Mouse (Mus musculus) midbrain, postnatal 0 days (tissue): ENCODE results near the gene Drosha. TPM values are rescaled to one million over a fixed set of nuclear protein-coding genes. Genes with fewer than 3 reads are reported as not detected.

ENCODE experiments used
- ATAC-seq: fragments of 200-750 bp; cut with Nextera tagmentation; 2 replicates; pipeline ENCODE4 v1.8.0; 2017; ENCODE audit warnings: moderate number of reproducible peaks, mild to moderate bottlenecking, moderate TSS enrichment, moderate library complexity; ENCODE audit not compliant: low FRiP score
- DNase-seq: peaks from one replicate; pipeline ENCODE4 v3.0.0-alpha.2; 2015; ENCODE audit warnings: low spot score
- H3K27ac ChIP-seq: fragments of 300-500 bp; sonication (generic); 2 replicates; pipeline ENCODE4 v1.5.1; 2014; ENCODE audit warnings: low read depth, mild to moderate bottlenecking, low read length, mixed read lengths
- H3K27me3 ChIP-seq: fragments of 300-500 bp; sonication (generic); 2 replicates; pipeline ENCODE4 v1.6.1; 2014; ENCODE audit warnings: low read length, control low read depth, mixed read lengths; ENCODE audit not compliant: insufficient read depth
- H3K36me3 ChIP-seq: fragments of 300-500 bp; sonication (generic); 2 replicates; pipeline ENCODE4 v1.6.1; 2014; ENCODE audit warnings: low read length, control low read depth, mixed read lengths; ENCODE audit not compliant: insufficient read depth
- H3K4me1 ChIP-seq: fragments of 300-500 bp; sonication (generic); 2 replicates; pipeline ENCODE4 v1.6.1; 2014; ENCODE audit warnings: mild to moderate bottlenecking, control low read depth, antibody characterized with exemption, low read length, mixed read lengths; ENCODE audit not compliant: insufficient read depth
- H3K4me2 ChIP-seq: fragments of 300-500 bp; sonication (generic); 2 replicates; pipeline ENCODE4 v1.6.1; 2014; ENCODE audit warnings: low read depth, mild to moderate bottlenecking, low read length, mixed read lengths; ENCODE audit not compliant: poor library complexity, severe bottlenecking
- H3K4me3 ChIP-seq: fragments of 300-500 bp; sonication (generic); 2 replicates; pipeline ENCODE4 v1.5.1; 2014; ENCODE audit warnings: low read depth, mild to moderate bottlenecking, low read length, moderate library complexity
- H3K9ac ChIP-seq: fragments of 300-500 bp; sonication (generic); replicated peaks from 2 replicates; pipeline ENCODE4 v1.6.1; 2014; ENCODE audit warnings: mild to moderate bottlenecking, low read length, moderate library complexity, mixed read lengths; ENCODE audit not compliant: poor library complexity, severe bottlenecking
- H3K9me3 ChIP-seq: fragments of 300-500 bp; sonication (generic); 2 replicates; pipeline ENCODE4 v1.6.1; 2016; ENCODE audit warnings: low read length, control low read depth
- CTCF ChIP-seq: IDR thresholded peaks from 2 replicates; pipeline ENCODE4 v1.5.1; 2016; ENCODE audit warnings: antibody characterized with exemption, mild to moderate bottlenecking
- WGBS: fragments of 180-500 bp; shearing (Covaris S2); extraction: QIAGEN DNeasy Blood & Tissue Kit; methylation state at CpG from one replicate; pipeline ENCODE4 v1.1.7; 2014; 5-methylcytosine and 5-hydroxymethylcytosine counted together
- polyA plus RNA-seq: library from polyadenylated mRNA; unstranded; fragments of >200 nt; fragmentation: Nextera tagmentation; extraction: Ambion mirVana; gene quantifications from 2 replicates; pipeline ENCODE4 v1.2.1, GENCODE M21; 2015
- total RNA-seq: library from RNA; depleted of rRNA; stranded (reverse); fragments of >200 nt; gene quantifications from 2 replicates; pipeline ENCODE4 v1.2.3, GENCODE M21; 2014; rRNA removed

The Drosha gene
- 41.5 and 45.4 TPM in 2 replicates for total RNA-seq
- polyA plus RNA-seq, result 41.2 and 44.8 TPM in 2 replicates

- H3K9ac ChIP-seq, result peak within 1 kb of the TSS; percentile 94
- H3K4me2 ChIP-seq, result peak within 1 kb of the TSS; percentile 66
- no peaks in the 10 kb centered on the region for H3K9me3 ChIP-seq
- under 1% methylated on average over 67 of the region's 67 CpGs for WGBS
- ATAC-seq, result peak; percentile 100
- peaks cover 18% of the 10 kb centered on the region for H3K36me3 ChIP-seq
- no peak for TF ChIP-seq CTCF
- H3K4me3 ChIP-seq, result peak within 1 kb of the TSS; percentile 91
- H3K27ac ChIP-seq, result peak within 1 kb of the TSS; percentile 90
- H3K27me3 ChIP-seq, result no peaks in the 10 kb centered on the region
- peak; percentile 99 for DNase-seq
- H3K4me1 ChIP-seq, result peaks cover 11% of the 10 kb centered on the region
Measured at GRCm38 (mm10) chr15:12824197-12824952, at the start of gene Drosha, which contains the start of gene 6030458C11Rik. Gene Drosha, plus strand, starts transcription at chr15:12824815. Gene 6030458C11Rik, minus strand, starts transcription at chr15:12824649.

- H3K27me3 ChIP-seq, result no peaks in the 10 kb centered on the region
- H3K27ac ChIP-seq, result no peak overlapping the region
- no peaks in the 10 kb centered on the region for H3K9me3 ChIP-seq
- ATAC-seq (no peak), DNase-seq (no peak)
- H3K9ac ChIP-seq, result no peak overlapping the region
- H3K4me2 ChIP-seq, result no peak overlapping the region
- no peak for TF ChIP-seq CTCF
- no peak overlapping the region for H3K4me3 ChIP-seq
- no peaks in the 10 kb centered on the region for H3K4me1 ChIP-seq
- H3K36me3 ChIP-seq, result no peaks in the 10 kb centered on the region
- WGBS, result 93% methylated on average over 6 of the region's 6 CpGs
Measured at GRCm38 (mm10) chr15:12781296-12781695, 43.3 kb upstream of the Drosha start.

GRCm38 (mm10) chr15:12781729-12782326 lies 42.8 kb upstream of the Drosha start:
- Histone ChIP-seq H3K27me3 (no peaks in the 10 kb centered on the region), H3K27ac (no peak overlapping the region), H3K36me3 (no peaks in the 10 kb centered on the region), H3K9ac (no peak overlapping the region), H3K4me2 (no peak overlapping the region), H3K4me1 (no peaks in the 10 kb centered on the region), H3K4me3 (no peak overlapping the region), H3K9me3 (no peaks in the 10 kb centered on the region)
- WGBS, result 74% methylated on average over 15 of the region's 16 CpGs
- ATAC-seq (no peak), DNase-seq (no peak)
- TF ChIP-seq CTCF, result no peak

DNA sequence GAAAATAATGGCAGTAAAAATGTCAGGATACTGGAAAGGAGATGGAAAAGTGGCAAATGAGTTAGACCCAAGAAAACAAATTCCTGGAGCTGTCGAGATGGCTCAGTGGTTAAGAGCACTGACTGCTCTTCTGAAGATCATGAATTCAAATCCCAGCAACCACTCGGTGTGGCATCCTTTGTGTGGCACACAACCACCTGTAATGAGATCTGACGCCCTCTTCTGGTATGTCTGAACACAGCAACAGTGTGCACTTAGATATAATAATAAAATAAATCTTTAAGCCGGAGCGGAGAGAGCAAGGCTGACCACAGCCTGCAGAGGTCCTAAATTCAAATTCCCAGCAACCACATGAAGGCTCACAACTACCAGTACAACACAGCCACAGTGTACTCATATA lies 36.1 kb upstream of the Drosha start:
- no peaks in the 10 kb centered on the region for H3K9me3 ChIP-seq
- H3K27ac ChIP-seq, result no peak overlapping the region
- H3K9ac ChIP-seq, result no peak overlapping the region
- H3K36me3 ChIP-seq, result no peaks in the 10 kb centered on the region
- no peaks in the 10 kb centered on the region for H3K27me3 ChIP-seq
- 73% methylated on average over 5 of the region's 5 CpGs for WGBS
- ATAC-seq (no peak), DNase-seq (no peak)
- H3K4me2 ChIP-seq, result no peak overlapping the region
- 0 out of 2 replicates have a peak, but pooled peaks cover 2% of the 10 kb centered on the region for H3K4me1 ChIP-seq
- TF ChIP-seq CTCF, result peak; percentile 20; the same call in 1 of the 2 replicates
- H3K4me3 ChIP-seq, result no peak overlapping the region

- Histone ChIP-seq H3K9me3 (no peaks in the 10 kb centered on the region), H3K36me3 (no peaks in the 10 kb centered on the region), H3K27me3 (no peaks in the 10 kb centered on the region), H3K4me3 (no peak overlapping the region), H3K4me1 (0 out of 2 replicates have a peak, but pooled peaks cover 4% of the 10 kb centered on the region), H3K9ac (no peak overlapping the region), H3K4me2 (no peak overlapping the region), H3K27ac (no peak overlapping the region)
- DNase-seq, result no peak
- ATAC-seq, result no peak
- WGBS, result 38% methylated on average over 10 of the region's 10 CpGs
- no peak for TF ChIP-seq CTCF
Measured at GRCm38 (mm10) chr15:12789406-12789867, 35.2 kb upstream of the Drosha start.

- DNase-seq, result no peak
- no peaks in the 10 kb centered on the region for H3K27me3 ChIP-seq
- WGBS, result 45% methylated on average over 6 of the region's 6 CpGs
Measured at GRCm38 (mm10) chr15:12794311-12794710, 30.3 kb upstream of the Drosha start.

More at GRCm38 (mm10) chr15:12794311-12794710, 30.3 kb upstream of the Drosha start:
- Histone ChIP-seq H3K4me1 (0 out of 2 replicates have a peak, but pooled peaks cover 4% of the 10 kb centered on the region), H3K36me3 (no peaks in the 10 kb centered on the region), H3K27ac (0 out of 2 replicates have a peak overlapping the region, but pooled peaks have one; percentile 26), H3K4me3 (no peak overlapping the region), H3K9me3 (no peaks in the 10 kb centered on the region), H3K4me2 (no peak overlapping the region), H3K9ac (no peak overlapping the region)
- no peak for ATAC-seq
- no peak for TF ChIP-seq CTCF
